Mouse (Mus musculus) stomach, embryonic 15.5 days (tissue): ENCODE results near the gene 4921536K21Rik. TPM values are rescaled to one million over a fixed set of nuclear protein-coding genes. Genes with fewer than 3 reads are reported as not detected.
A peak's percentile ranks its signal among the peaks of the same experiment; 100 is the strongest.

Experiments used
- ATAC-seq: fragments of 200-750 bp; cut with Nextera tagmentation; 2 replicates; pipeline ENCODE4 v1.8.0; 2017; ENCODE audit warnings: low read depth, moderate number of reproducible peaks, moderate TSS enrichment; ENCODE audit not compliant: insufficient read depth, low FRiP score
- H3K27ac ChIP-seq: fragments of 300-500 bp; sonication (generic); 2 replicates; pipeline ENCODE4 v1.5.1; 2015; ENCODE audit warnings: mild to moderate bottlenecking, inconsistent platforms
- H3K27me3 ChIP-seq: fragments of 300-500 bp; sonication (generic); replicated peaks from 2 replicates; pipeline ENCODE4 v1.6.1; 2015; ENCODE audit warnings: inconsistent platforms
- H3K36me3 ChIP-seq: fragments of 300-500 bp; sonication (generic); 2 replicates; pipeline ENCODE4 v1.6.1; 2015; ENCODE audit warnings: inconsistent platforms
- H3K4me1 ChIP-seq: fragments of 300-500 bp; sonication (generic); 2 replicates; pipeline ENCODE4 v1.6.1; 2015; ENCODE audit warnings: inconsistent platforms
- H3K4me2 ChIP-seq: fragments of 300-500 bp; sonication (generic); 2 replicates; pipeline ENCODE4 v1.6.1; 2015; ENCODE audit warnings: mild to moderate bottlenecking, inconsistent platforms
- H3K4me3 ChIP-seq: fragments of 300-500 bp; sonication (generic); replicated peaks from 2 replicates; pipeline ENCODE4 v1.5.1; 2015; ENCODE audit warnings: inconsistent platforms
- H3K9ac ChIP-seq: fragments of 300-500 bp; sonication (generic); 2 replicates; pipeline ENCODE4 v1.6.1; 2015; ENCODE audit warnings: inconsistent platforms
- H3K9me3 ChIP-seq: fragments of 300-500 bp; sonication (generic); 2 replicates; pipeline ENCODE4 v1.6.1; 2016; ENCODE audit warnings: inconsistent platforms
- WGBS: fragments of 180-500 bp; shearing (Covaris S2); methylation state at CpG from one replicate; pipeline ENCODE4 v1.1.7; 2015; 5-methylcytosine and 5-hydroxymethylcytosine counted together
- polyA plus RNA-seq: library from polyadenylated mRNA; unstranded; fragments of >200 nt; fragmentation: Nextera tagmentation; extraction: Ambion mirVana; gene quantifications from 2 replicates; pipeline ENCODE4 v1.2.1, GENCODE M21; 2015

4921536K21Rik gene
- 0.19 and 0.32 TPM in 2 replicates for polyA plus RNA-seq

DNA sequence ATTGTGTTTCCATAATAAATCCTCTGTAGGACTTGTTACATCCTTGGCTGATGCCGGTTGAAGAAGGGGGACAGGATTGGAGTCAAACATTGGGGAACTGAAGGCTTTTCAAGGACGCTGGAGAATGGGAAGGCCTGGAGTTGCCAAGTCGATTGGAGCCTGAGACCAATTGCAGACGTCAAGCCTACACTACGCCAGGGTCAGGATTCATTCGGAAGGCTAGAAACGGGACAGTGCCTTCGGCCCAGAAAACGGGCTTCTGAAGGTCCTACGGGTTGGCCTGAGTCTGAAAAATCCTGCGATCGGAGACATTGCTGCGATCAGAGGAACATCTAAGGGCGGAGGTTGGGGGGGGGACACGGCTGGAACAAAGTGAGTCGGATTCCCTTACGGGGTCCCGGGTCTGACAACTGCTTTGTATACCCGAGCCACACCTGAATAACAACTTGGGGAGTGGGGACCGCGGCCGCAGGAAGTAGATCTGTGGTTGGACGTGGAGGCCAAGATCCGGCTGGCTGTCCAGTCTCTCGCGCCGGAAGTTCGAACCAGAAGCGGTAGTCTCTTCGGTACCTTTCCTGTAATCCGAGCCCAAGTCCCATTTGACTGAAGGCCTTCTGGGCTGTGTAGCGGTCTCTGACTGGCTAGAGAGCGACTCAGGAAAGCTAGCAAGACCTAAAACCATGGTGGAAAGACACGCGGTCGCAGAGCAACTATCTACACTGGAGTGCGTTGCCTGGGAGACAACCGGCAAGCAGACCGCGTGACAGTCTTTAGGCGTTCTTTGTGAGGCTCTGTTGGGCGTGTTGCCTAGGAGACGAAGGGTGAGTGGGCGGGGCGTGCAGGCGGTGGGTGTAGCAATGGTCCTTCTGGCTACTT, at the start of gene 4921536K21Rik, which contains the start of gene Dusp18:
TSS of gene 4921536K21Rik (minus strand) at position 693 of the 876 bp plus-strand sequence.
TSS of gene Dusp18 (plus strand) at position 835 of the 876 bp plus-strand sequence.
- WGBS, result 5% methylated on average over 46 of the region's 46 CpGs
- peaks cover 4% of the 10 kb centered on the region; the same call in 1 of the 2 replicates for H3K4me1 ChIP-seq
- H3K9ac ChIP-seq, result peak within 1 kb of the TSS; percentile 17; the same call in 1 of the 2 replicates
- peak within 1 kb of the TSS; percentile 53 for H3K4me3 ChIP-seq
- no peaks in the 10 kb centered on the region for H3K27me3 ChIP-seq
- peak within 1 kb of the TSS; percentile 87 for H3K4me2 ChIP-seq
- ATAC-seq, result peak; percentile 95
- peak within 1 kb of the TSS; percentile 86 for H3K27ac ChIP-seq
- no peaks in the 10 kb centered on the region for H3K9me3 ChIP-seq
- no peaks in the 10 kb centered on the region for H3K36me3 ChIP-seq

DNA sequence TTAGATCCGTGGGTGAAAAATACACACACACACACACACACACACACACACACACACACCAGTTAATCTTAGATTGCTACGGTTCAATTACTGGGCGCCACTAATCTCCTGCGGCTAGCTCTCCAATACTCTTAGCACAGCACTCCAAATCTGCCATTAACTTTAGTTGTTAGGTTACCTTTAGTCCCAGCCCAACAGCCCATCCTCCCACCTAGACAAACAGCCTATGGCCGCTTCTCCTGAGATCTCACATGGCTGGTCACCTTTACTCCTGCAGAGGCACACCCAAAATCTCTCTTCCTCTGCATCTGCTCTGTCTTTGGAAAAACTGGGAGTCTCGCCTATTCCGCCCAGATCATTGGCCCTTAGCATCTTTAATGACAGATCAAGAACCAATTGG, 46.5 kb upstream of the 4921536K21Rik start:
- 86% methylated on average over 7 of the region's 7 CpGs for WGBS
- no peaks in the 10 kb centered on the region for H3K27me3 ChIP-seq
- no peak overlapping the region for H3K9ac ChIP-seq
- no peak for ATAC-seq
- no peak overlapping the region for H3K27ac ChIP-seq
- H3K9me3 ChIP-seq, result no peaks in the 10 kb centered on the region
- H3K4me1 ChIP-seq, result no peaks in the 10 kb centered on the region
- no peak overlapping the region for H3K4me3 ChIP-seq
- H3K36me3 ChIP-seq, result no peaks in the 10 kb centered on the region
- H3K4me2 ChIP-seq, result no peak overlapping the region

DNA sequence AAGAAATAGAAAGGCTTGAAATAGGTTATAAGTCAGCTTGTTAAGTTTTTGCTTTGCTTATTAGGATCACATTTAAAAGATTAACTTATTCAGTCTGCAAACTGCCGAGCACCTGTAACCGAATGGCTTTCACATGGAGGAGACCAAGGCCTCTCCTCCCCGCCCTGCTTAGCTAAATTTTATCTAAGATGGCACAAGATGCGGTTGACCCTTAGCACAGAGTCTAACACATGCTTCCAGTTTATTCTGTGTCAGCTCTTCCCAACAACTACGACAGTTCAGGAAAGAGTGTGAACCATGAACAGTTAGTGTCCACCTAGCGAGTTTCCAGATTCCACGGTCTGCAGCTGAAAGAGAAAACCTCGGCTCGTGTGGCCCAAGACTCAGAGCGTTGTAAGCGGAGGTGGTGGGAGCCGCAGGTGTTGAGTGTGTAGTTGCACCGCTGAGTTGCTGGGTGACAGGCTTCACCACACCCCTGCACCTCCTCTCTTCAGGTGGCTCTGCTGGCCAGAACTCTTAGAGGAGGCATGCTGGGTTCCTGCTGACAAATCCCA, 42.5 kb upstream of the 4921536K21Rik start:
- 74% methylated on average over 13 of the region's 13 CpGs for WGBS
- no peaks in the 10 kb centered on the region for H3K9me3 ChIP-seq
- no peaks in the 10 kb centered on the region for H3K4me1 ChIP-seq
- no peak for ATAC-seq
- no peak overlapping the region for H3K27ac ChIP-seq
- no peak overlapping the region for H3K4me3 ChIP-seq
- H3K27me3 ChIP-seq, result no peaks in the 10 kb centered on the region
- H3K36me3 ChIP-seq, result no peaks in the 10 kb centered on the region
- no peak overlapping the region for H3K9ac ChIP-seq
- H3K4me2 ChIP-seq, result no peak overlapping the region

DNA sequence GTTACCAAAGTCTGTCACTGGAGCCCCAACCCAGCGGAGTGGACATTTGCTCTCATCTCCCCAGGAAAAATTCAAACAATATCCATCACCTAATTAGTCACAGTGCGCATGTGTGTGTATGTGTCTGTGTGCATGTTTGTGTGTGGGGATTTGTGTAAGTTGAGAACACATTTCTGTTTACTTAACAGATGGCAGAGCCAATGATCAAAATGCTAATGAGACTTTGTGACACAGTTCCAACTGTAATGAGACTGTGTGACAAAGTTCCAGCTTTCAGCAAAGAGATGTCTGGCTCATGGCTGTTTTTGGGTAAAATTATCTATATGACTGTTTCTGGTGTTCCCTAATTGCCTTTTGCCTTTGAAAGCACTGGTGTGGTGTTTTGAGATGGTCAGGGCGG, 41.4 kb upstream of the 4921536K21Rik start:
- no peak overlapping the region for H3K4me3 ChIP-seq
- H3K4me1 ChIP-seq, result no peaks in the 10 kb centered on the region
- no peaks in the 10 kb centered on the region for H3K36me3 ChIP-seq
- no peak for ATAC-seq
- H3K9ac ChIP-seq, result no peak overlapping the region
- H3K4me2 ChIP-seq, result no peak overlapping the region
- H3K9me3 ChIP-seq, result no peaks in the 10 kb centered on the region
- WGBS, result 87% methylated on average over 3 of the region's 3 CpGs
- H3K27ac ChIP-seq, result no peak overlapping the region
- H3K27me3 ChIP-seq, result no peaks in the 10 kb centered on the region

DNA sequence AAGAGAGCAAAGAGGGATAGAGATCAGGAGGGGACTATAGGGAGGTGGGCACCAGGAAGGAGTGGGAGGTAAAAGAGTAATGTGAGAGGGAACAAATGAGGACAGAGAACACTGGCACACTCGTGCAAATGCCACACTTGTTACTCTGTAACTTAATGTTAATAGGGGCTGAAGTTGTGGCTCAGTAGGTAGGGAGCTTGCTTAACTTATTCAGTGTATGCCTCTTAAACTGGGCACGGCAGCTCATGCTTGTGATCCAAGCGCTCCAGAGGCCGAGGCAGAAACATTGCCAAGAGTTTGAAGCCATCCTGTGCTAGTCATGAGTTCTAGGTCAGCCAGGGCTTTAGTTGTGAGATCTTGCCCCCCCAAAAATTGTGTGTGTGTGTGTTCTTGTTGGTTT, 40.2 kb upstream of the 4921536K21Rik start:
- H3K36me3 ChIP-seq, result no peaks in the 10 kb centered on the region
- H3K4me3 ChIP-seq, result no peak overlapping the region
- H3K27ac ChIP-seq, result no peak overlapping the region
- no peak overlapping the region for H3K4me2 ChIP-seq
- no peak overlapping the region for H3K9ac ChIP-seq
- ATAC-seq, result no peak
- 74% methylated on average over 4 of the region's 4 CpGs for WGBS
- no peaks in the 10 kb centered on the region for H3K9me3 ChIP-seq
- no peaks in the 10 kb centered on the region for H3K4me1 ChIP-seq
- H3K27me3 ChIP-seq, result no peaks in the 10 kb centered on the region

DNA sequence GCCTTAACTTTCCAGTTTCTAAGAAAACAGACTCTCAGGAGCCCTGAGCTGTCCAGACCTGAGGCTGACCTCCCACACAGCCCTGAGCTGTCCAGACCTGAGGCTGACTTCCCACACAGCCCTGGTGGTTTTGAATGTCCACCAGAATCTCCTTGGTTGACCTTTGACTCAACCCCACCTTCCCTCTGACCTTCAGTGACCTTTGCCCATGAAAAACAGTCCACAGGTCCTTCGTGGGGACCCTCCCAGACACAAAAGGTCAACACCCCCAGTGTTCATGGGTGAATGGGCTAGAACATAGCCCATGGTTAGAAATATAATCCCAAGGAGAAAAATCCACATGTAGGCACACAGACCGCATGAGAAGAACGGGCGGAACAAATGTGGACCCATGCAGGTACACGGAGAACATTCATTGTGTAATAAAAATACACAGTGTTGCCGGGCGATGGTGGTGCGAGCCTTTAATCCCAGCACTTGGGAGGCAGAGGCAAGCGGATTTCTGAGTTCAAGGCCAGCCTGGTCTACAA, 38.9 kb upstream of the 4921536K21Rik start:
- no peaks in the 10 kb centered on the region for H3K4me1 ChIP-seq
- no peak overlapping the region for H3K27ac ChIP-seq
- H3K9me3 ChIP-seq, result no peaks in the 10 kb centered on the region
- no peak for ATAC-seq
- no peak overlapping the region for H3K9ac ChIP-seq
- H3K36me3 ChIP-seq, result no peaks in the 10 kb centered on the region
- no peak overlapping the region for H3K4me2 ChIP-seq
- 90% methylated on average over 9 of the region's 9 CpGs for WGBS
- no peaks in the 10 kb centered on the region for H3K27me3 ChIP-seq
- H3K4me3 ChIP-seq, result no peak overlapping the region

DNA sequence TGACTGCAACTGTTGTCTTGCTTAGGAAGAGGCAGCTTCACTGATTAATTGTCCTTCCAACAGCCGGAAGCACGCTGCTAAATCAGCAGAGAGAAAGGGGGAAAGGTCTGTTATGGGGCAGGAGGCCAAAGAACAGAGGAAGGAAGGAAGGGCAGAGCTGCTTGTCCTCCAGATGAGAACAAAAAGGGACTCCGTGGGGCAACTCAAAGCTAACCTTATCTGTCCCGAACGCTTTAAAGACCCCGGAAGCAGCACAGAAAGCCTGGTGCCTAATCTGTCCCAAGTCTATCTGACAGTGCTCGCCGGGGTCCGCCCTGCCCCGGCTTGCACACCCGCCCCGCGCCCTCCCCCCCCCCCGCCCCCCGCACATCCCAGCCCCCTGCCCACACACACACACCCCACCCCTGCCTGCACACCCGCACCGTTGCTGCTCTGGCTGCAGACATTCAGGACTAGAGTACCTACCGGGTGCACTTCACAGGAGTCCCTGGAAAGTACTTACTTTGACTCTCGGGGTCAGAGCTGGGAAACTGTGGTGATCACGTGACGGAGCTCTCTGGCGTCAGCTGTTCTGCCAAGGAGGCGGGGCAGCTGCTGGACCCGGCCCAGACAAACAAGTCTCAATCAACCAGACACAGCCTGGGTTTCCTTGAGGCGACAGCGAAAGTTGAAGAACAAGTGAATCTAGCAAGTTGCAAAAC, 36.8 kb upstream of the 4921536K21Rik start, which contains the start of gene Tcn2:
TSS of gene Tcn2 (minus strand) at position 649 of the 701 bp plus-strand sequence.
- Histone ChIP-seq H3K4me3 (peak within 1 kb of the TSS; percentile 48), H3K27ac (no peak within 1 kb of the TSS), H3K27me3 (no peaks in the 10 kb centered on the region), H3K9me3 (no peaks in the 10 kb centered on the region), H3K4me2 (peak within 1 kb of the TSS; percentile 73), H3K4me1 (no peaks in the 10 kb centered on the region), H3K36me3 (no peaks in the 10 kb centered on the region), H3K9ac (no peak within 1 kb of the TSS)
- ATAC-seq, result peak; percentile 87
- WGBS, result under 1% methylated on average over 23 of the region's 26 CpGs

DNA sequence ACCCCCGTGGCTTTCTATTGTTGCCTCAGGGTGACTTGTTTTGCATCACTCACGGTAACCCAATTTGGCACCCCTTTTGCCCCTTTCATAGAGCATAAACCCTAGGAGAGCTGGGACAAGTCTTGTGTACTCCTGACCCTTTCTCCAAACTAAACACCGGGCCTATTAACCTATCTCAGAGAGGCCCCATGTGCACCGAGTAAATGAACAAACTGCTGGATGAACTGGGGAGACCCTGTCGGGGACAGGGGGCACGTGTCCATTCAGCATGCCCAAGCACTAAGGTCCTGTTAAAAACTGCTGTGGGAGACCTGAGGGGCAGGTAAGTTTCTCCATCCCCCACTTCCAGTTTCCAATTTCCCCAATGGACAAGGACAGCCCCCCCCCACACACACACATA, 36.0 kb upstream of the 4921536K21Rik start:
- ATAC-seq, result no peak
- no peaks in the 10 kb centered on the region for H3K9me3 ChIP-seq
- H3K27me3 ChIP-seq, result no peaks in the 10 kb centered on the region
- H3K27ac ChIP-seq, result no peak overlapping the region
- no peaks in the 10 kb centered on the region for H3K4me1 ChIP-seq
- peak overlapping the region; percentile 73 for H3K4me2 ChIP-seq
- H3K36me3 ChIP-seq, result no peaks in the 10 kb centered on the region
- 36% methylated on average over 6 of the region's 6 CpGs for WGBS
- H3K9ac ChIP-seq, result no peak overlapping the region
- peak overlapping the region; percentile 48 for H3K4me3 ChIP-seq

DNA sequence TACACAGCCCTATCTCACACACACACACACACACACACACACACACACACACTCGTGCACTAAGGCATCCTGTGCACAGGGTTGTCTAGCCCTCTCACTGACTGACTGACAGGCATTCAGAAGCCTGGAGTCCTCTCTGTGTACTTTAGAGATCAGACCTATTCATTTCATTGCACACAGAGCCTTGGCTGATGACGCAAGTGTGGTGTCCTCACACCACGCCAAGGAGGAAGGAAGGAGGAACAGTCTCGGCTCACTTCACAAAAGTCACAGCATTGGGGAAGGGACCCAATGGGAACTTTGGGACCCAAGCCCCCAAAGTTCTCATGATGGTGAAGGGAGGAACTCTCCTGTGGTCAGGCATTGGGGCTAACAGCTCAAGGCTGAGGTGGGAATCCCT, 35.1 kb upstream of the 4921536K21Rik start:
- 73% methylated on average over 4 of the region's 4 CpGs for WGBS

DNA sequence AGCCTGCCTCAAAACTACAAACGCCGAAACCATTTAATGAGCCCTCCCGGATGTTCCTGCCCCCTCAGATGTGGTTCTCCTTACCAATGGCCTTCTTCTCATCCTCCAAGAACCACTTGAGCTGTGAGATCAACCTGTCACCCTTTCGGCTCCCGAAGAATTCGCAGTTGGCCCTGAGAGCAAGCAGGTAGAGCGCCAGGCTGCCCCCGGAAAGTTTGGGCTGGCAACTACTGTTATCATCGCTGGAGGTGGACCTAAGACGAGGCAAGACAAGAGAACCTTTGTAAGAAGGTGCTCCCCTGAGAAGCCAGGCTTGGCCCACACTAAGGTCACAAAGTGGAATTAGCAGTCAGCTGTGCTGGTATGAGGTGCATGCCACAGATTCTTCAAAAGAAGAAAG, 31.0 kb upstream of the 4921536K21Rik start:
- no peaks in the 10 kb centered on the region; the same call in 1 of the 2 replicates for H3K36me3 ChIP-seq
- H3K4me2 ChIP-seq, result no peak overlapping the region
- H3K27ac ChIP-seq, result no peak overlapping the region
- ATAC-seq, result no peak
- WGBS, result 87% methylated on average over 10 of the region's 10 CpGs
- H3K4me3 ChIP-seq, result no peak overlapping the region
- no peak overlapping the region for H3K9ac ChIP-seq
- H3K9me3 ChIP-seq, result no peaks in the 10 kb centered on the region
- H3K4me1 ChIP-seq, result no peaks in the 10 kb centered on the region
- H3K27me3 ChIP-seq, result no peaks in the 10 kb centered on the region

More for the DNA sequence above, 35.1 kb upstream of the 4921536K21Rik start:
- no peaks in the 10 kb centered on the region for H3K4me1 ChIP-seq
- no peak overlapping the region for H3K9ac ChIP-seq
- H3K9me3 ChIP-seq, result no peaks in the 10 kb centered on the region
- H3K4me2 ChIP-seq, result no peak overlapping the region
- H3K36me3 ChIP-seq, result no peaks in the 10 kb centered on the region; the same call in 1 of the 2 replicates
- no peak overlapping the region for H3K4me3 ChIP-seq
- no peaks in the 10 kb centered on the region for H3K27me3 ChIP-seq
- H3K27ac ChIP-seq, result no peak overlapping the region
- no peak for ATAC-seq

DNA sequence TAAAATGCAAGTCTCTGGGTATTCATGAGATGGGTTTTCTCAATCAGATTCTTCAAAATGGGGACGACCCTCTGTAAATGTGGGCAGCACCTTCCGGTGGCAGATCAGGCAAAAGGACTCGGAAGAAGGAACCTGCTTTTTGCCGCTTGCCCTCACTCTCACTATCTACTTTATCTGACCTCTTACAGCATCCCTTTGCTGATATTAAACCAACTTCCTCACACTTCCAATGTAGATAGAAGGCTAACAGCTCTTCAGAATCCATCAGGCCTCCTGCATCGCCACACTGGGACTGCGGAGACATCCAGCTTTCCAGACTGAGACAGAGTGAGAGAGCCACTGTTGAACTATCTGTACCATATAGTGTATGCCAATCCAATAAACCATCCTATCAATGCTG, 27.8 kb upstream of the 4921536K21Rik start:
- no peaks in the 10 kb centered on the region; the same call in 1 of the 2 replicates for H3K36me3 ChIP-seq
- ATAC-seq, result no peak
- whole genome bisulfite sequencing, result 91% methylated on average over 6 of the region's 6 CpGs
- no peak overlapping the region for H3K9ac ChIP-seq
- no peaks in the 10 kb centered on the region for H3K4me1 ChIP-seq
- H3K4me2 ChIP-seq, result no peak overlapping the region
- no peaks in the 10 kb centered on the region for H3K9me3 ChIP-seq
- no peak overlapping the region for H3K27ac ChIP-seq
- H3K27me3 ChIP-seq, result no peaks in the 10 kb centered on the region
- H3K4me3 ChIP-seq, result no peak overlapping the region
